Mouse (Mus musculus): ENCODE results near the gene Unk.
"Not testable (repeated sequence)": the region's sequence is repeated elsewhere in the genome, so short reads cannot be mapped to it uniquely, and the experiment has no call there.

Unk gene

GRCm38 (mm10) chr11:116087194-116088130 is 57.3 kb downstream of the Unk start:
- DNase-seq (ENCODE audit: extremely low read depth, low read depth, low spot score), result no peak

DNA sequence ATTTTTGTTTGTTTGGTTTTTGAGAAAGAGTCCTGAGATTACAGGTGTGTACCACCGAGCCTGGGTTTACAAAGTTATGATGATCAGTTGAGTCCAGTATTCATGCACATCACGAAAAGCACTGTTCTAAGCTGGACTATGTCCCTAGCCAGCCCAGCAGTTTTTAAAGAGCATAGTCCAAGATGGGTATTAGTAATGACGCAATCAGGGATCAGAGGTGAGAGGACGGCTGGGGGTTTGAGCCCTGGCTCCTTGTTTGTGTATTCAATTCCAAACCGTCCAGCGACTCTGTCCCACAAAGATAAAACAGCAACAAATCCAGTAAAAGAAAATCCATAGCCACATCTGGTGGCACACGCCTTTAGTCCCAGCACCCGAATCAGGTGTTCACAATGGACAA is 58.1 kb downstream of the Unk start:
- no peak for DNase-seq (ENCODE audit: extremely low read depth, low read depth, low spot score)

- DNase-seq (ENCODE audit: extremely low read depth, low read depth, low spot score), result no peak
Observed at GRCm38 (mm10) chr11:116088741-116089394, 58.7 kb downstream of the Unk start.

DNA sequence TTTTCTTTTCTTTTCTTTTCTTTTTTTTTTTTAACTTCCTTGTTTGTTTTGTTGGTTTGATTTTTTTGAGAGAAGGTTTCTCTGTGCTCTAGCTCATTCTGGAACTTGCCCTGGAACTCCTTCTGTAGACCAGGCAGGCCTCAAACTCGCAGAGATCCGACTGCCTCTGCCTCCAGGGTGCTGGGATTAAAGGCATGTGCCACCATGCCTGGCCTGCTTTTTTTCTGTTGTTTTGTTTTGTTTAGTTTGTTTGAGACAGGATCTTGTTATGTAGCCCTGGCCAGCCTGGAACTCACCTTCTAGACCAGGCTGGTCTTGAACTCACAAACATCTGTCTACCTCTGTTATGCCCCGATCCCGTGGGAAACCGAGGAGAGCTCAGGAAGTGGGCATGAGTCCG is 59.4 kb downstream of the Unk start:
- DNase-seq (ENCODE audit: extremely low read depth, low read depth, low spot score), result no peak

GRCm38 (mm10) chr11:116091591-116091990 is 61.5 kb downstream of the Unk start:
- DNase-seq (ENCODE audit: extremely low read depth, low read depth, low spot score), result no peak

GRCm38 (mm10) chr11:116092959-116093358 is 62.8 kb downstream of the Unk start:
- not testable (repeated sequence) for DNase-seq (ENCODE audit: extremely low read depth, low read depth, low spot score)

- no peak for DNase-seq (ENCODE audit: extremely low read depth, low read depth, low spot score)
Observed at GRCm38 (mm10) chr11:116093771-116094565, 63.8 kb downstream of the Unk start.

DNA sequence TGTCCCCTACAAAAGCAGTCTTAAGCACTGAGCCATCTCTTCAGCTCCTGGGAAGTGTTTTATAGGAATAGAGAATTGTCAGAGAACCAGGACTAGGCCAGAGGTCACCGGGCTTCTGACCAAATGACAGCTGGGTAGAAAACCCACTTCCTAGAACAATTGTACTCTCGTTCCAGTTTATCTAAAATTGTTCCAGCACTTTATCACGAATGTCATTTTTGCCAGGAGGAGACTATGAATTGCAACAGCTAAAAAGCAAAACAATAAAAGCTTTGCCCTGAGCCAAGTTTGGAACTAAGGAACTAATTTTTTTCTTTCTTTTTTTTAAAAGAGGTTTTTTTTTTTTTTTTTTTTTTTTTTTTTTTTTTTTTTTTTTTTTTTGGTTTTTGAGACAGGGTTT is 65.5 kb downstream of the Unk start:
- no peak for DNase-seq (ENCODE audit: extremely low read depth, low read depth, low spot score)

GRCm38 (mm10) chr11:116096213-116097108 is 66.3 kb downstream of the Unk start:
- DNase-seq (ENCODE audit: extremely low read depth, low read depth, low spot score), result no peak

- no peak for DNase-seq (ENCODE audit: extremely low read depth, low read depth, low spot score)
Observed at GRCm38 (mm10) chr11:116098711-116099460, 68.8 kb downstream of the Unk start.

DNA sequence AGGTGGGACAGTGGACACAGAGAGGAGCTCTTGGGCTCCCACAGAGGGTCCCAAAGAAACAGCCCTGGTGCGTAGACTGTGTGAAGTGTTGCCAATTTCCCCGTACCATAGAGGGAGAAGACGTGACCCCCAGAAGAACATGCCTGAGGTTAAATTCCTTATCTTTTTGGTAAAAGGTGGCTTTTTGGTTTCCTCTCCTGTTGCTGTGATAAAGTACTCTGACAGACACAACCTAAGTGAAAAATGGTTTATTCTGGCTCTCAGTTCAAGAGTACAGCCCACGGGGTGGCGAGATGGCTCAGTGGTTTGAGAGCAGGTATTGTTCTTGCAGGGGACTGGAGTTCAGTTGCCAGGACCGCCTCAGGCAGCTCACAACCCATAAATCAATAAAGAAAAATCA is 69.3 kb downstream of the Unk start:
- no peak for DNase-seq (ENCODE audit: extremely low read depth, low read depth, low spot score)

- DNase-seq (ENCODE audit: extremely low read depth, low read depth, low spot score), result no peak
Observed at GRCm38 (mm10) chr11:116100385-116100784, 70.3 kb downstream of the Unk start.

DNA sequence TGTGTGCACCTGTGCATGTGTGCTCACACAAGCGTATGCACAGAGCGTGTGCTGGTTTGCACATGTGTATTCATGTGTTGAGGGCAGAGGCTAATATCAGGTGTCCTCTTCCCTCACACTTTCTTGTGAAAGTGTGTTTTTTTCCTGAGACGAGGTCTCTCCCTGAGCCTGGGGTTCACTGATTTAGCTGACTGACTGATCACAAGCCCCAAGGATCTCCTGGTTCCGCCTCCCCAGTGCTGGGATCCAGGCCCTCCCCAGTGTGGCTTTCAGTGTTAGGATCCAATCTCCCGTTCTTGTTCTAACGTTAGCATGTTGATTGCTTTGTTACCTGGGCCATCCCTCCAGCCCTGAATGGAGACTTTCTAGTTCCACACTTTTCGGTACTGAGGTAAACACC is 70.7 kb downstream of the Unk start:
- no peak for DNase-seq (ENCODE audit: extremely low read depth, low read depth, low spot score)

- no peak for DNase-seq (ENCODE audit: extremely low read depth, low read depth, low spot score)
Observed at GRCm38 (mm10) chr11:116101931-116102381, 71.8 kb downstream of the Unk start.

DNA sequence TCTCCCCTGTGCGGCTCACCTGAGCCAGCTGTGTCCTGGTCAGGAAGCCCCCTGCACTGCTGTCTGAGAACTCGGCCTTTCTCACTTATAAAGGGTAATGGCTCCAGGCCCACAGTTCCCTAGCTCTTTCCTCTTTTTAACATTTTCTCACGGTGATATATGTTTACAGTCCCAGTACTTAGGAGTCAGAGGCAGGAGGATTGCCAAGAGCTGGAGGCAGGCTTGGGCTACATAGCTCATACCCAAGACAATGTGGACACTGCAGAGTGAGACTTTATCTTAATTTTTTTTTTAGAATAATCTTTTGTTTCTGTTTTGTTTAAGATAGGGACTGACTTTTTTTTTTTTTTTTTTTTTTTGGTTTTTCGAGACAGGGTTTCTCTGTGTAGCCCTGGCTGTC is 72.3 kb downstream of the Unk start:
- DNase-seq (ENCODE audit: extremely low read depth, low read depth, low spot score), result no peak

DNA sequence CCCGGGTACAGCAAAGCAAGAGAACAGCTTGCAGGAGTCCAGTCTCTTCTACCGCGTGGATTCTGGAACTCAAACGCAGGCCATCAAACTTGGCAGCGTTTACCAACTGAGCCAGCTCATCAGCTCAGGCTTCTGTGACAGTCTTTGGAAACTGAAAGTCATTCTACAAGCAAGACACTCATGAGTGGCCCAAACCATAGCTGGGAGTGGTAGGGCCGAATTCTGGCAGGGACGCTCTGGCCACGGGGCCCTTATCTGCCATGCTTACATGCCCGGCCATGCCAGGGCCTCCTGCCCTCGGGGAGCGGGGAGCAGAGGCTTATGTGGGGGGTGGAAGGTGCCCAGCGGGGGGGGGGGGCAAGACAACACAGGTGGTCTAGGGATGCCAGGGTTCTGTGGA is 73.5 kb downstream of the Unk start:
- DNase-seq (ENCODE audit: extremely low read depth, low read depth, low spot score), result no peak

- no peak for DNase-seq (ENCODE audit: extremely low read depth, low read depth, low spot score)
Observed at GRCm38 (mm10) chr11:116104006-116104646, 74.0 kb downstream of the Unk start.

DNA sequence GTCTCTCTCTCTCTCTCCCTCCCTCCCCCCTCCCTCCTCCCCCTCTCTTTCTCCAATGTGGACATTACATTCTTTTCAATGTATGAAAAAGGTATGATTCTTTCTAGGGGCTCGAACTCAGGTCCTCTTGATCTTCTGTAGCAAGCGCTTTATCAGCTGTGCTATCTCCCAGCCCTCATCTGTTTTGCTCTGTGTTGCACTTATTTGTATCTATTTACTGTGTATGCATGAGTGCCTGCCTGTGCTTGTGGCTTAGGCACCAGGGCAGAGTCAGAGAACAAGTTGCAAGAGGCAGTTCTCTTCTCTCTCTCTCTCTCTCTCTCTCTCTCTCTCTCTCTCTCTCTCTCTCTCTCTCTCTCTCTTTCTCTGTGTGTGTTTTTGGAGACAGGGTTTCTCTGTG is 74.9 kb downstream of the Unk start:
- no peak for DNase-seq (ENCODE audit: extremely low read depth, low read depth, low spot score)

Measured in fat pad, adult 2 months (tissue).